Mouse (Mus musculus) yolk sac, embryonic 10.5 days (tissue): ENCODE results near the gene Mapkapk5.
"Not testable (repeated sequence)": the region's sequence is repeated elsewhere in the genome, so short reads cannot be mapped to it uniquely, and the experiment has no call there.

Experiments
- DNase-seq: peaks from one replicate; pipeline ENCODE4 v3.0.0-alpha.2; 2017; ENCODE audit warnings: low spot score

Gene Mapkapk5

GRCm38 (mm10) chr5:121564468-121564895 lies 18.8 kb upstream of the Mapkapk5 start:
- DNase-seq = peak; percentile 83

- no peak for DNase-seq
Measured at GRCm38 (mm10) chr5:121562436-121562835, 16.7 kb upstream of the Mapkapk5 start.

- DNase-seq = no peak
Measured at GRCm38 (mm10) chr5:121549196-121549595, 3.5 kb upstream of the Mapkapk5 start.

DNA sequence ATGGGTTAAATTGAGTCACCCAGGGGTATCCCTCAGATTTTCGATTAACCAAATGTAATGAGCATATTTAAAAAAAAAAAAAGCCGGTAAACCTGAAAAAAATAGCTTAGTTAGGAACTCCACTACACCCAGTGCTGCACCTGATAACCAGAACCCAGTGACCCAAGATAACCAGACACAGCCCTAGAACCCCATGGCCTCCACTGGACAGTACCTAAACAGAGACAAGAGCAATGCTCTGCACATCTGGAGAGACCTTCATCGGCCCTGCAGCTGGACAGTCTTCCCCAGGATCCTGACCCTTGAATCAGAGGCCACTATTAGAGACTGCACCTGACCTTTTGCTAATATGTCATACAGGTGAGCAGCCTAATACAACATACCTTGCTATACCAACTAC lies 1.4 kb upstream of the Mapkapk5 start:
- DNase-seq = no peak

GRCm38 (mm10) chr5:121546530-121546895 lies 808 bp upstream of the Mapkapk5 start:
- DNase-seq = peak; percentile 37

DNA sequence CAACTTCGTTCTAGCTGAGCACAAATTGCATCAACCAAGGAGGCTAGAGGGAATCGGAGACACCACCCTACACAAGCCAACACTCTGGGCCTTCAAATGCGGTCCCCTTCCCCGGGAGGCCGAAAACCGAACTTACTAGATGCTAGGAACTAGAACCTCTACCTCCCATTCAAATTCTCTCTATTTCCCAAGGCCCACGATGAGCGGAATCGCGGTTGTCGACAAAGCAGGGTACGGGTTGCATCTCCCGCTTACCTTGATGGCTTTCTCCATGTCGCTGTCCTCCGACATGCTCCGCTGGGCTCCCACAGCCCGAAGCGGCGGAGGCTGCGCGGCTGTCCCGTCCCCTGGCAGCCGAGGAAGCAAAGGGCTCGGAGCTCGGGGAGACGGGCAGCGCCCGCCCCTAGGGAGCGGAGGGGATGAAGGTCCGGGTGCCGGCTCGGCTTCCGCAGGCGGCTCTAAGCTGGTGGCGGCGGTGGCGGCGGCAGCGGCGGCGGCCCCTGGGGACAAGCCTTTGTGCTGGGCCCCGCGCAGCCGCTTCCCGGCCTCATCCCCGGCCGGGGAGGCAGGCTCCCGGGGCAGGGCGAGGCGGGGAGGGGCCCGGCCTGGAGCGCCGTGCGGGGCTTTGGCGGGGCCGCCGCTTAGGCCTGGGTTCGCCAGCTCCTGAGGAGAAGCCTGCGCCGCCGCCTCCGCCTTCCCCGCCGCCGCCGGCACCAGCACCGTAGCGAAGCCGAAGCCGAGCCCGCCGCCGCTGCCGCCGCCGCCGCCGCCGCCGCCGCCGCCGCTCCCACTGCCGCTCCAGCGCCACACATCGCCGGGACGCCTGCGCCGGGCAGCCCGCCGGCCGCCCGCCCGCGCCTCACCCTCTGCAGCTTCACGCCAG lies 554 bp downstream of the Mapkapk5 start, which contains the start of the genes Adam1a and Gm42878:
Gene Adam1a, minus strand, starts transcription at position 573 of the 883 bp plus-strand sequence.
Gene Gm42878, minus strand, starts transcription at position 573 of the 883 bp plus-strand sequence.
- DNase-seq = peak; percentile 22

- DNase-seq = no peak
Measured at GRCm38 (mm10) chr5:121543370-121543769, 2.3 kb downstream of the Mapkapk5 start.

GRCm38 (mm10) chr5:121541235-121541634 lies 4.5 kb downstream of the Mapkapk5 start:
- no peak for DNase-seq

- DNase-seq = no peak
Measured at GRCm38 (mm10) chr5:121540066-121540465, 5.6 kb downstream of the Mapkapk5 start.

DNA sequence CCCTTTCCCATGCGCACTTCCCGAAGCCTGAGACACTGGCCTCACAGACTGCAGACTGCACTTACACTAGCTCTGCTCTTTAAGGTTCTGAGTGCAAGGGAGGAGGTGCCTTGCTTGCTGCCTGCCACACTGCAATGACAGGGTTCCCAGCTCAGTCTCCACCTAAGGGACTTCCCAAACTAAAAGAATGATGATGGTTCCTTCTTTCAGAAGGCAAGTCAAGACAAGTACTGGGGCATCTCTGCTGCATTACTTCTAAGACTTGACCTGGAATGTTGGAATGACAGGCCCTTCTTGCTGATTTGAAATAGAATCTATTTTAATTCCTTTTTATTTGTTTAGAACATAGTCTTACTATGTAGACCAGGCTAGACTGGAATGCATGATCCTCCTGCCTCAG lies 8.1 kb downstream of the Mapkapk5 start:
- DNase-seq = no peak

- no peak for DNase-seq
Measured at GRCm38 (mm10) chr5:121536921-121537555, 8.7 kb downstream of the Mapkapk5 start.

GRCm38 (mm10) chr5:121535116-121535515 lies 10.6 kb downstream of the Mapkapk5 start:
- no peak for DNase-seq

- no peak for DNase-seq
Measured at GRCm38 (mm10) chr5:121534521-121534920, 11.2 kb downstream of the Mapkapk5 start.

DNA sequence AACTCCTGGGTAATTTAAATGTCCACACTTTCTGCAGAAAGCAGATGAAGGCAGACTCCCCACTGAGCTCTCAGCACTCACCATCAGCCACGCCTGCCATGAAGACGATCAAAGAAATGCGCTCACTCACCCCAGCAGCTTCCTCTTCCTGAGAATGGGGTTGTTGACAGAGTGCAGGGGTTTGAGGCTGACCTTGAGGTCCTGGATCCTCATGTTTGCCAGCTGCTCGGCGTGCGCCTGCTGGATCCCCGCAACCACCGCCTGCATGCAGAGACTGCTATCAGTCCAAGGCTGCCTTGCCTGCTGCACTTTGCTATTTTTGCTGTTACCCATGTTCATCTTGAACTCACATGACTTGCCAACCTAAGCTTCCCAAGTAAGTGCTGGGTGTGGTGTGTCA lies 18.7 kb downstream of the Mapkapk5 start:
- DNase-seq = no peak

DNA sequence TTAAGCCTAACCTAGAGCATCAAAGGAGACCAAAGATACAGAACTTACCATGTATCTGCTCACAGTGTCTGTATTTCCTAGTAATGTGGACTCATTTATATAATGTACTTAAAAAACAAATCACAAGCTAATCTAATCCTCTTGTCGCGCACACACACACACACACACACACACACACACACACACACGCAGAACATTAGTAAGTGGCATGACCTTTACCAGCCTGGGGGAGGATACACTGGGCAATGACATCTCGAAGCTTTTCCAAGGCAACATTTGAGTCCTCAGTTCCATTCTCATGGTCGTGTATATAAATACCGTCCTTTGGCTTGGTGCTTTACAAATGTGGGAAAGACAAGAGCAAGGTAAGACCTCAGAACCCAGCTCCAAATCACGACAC lies 19.2 kb downstream of the Mapkapk5 start:
- DNase-seq = no peak

GRCm38 (mm10) chr5:121525774-121526450 lies 19.8 kb downstream of the Mapkapk5 start:
- DNase-seq = no peak

- not testable (repeated sequence) for DNase-seq
Measured at GRCm38 (mm10) chr5:121519758-121520157, 25.9 kb downstream of the Mapkapk5 start.

GRCm38 (mm10) chr5:121518983-121519382 lies 26.7 kb downstream of the Mapkapk5 start:
- DNase-seq = no peak

DNA sequence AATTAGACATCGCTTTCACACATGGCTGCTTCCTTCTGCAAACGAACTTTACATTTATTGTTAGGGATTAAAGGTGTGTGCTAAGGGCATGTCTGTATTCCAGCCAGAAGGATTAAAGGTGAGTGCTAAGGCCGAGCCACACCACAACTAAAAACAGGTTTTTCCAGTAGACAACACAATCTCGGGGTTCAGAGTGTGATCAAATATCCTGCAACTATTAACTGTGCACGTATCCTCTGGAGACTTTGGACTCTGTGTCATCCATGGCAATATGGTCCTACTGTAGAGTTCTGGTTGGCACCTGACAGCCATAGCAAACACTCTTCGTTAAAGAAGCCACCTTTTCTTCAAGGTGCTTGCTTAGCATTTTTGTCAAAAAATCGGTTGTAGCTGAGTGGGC lies 35.7 kb downstream of the Mapkapk5 start:
- no peak for DNase-seq

DNA sequence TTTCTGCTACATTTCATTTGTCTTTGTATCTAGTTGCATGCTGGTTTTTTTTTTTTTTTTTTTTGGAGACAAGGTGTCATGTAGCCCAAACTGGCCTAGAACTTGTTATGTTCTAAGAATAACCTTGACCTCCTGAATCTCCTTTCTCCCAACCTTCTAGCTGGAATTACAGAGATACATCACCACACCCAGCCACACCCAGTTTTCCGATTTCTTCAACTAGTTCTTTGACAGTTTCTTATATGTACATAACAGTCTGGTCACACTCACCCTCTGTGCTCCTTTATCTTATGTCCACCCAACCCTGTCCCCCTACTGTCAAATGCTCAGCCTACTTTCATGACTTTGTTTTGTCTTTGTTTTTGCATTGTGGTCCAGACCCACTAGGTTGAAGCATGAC lies 38.9 kb downstream of the Mapkapk5 start:
- DNase-seq = no peak

GRCm38 (mm10) chr5:121503231-121503630 lies 42.5 kb downstream of the Mapkapk5 start, which contains the start of gene Adam1b:
Adam1b (minus strand) TSS chr5:121503435.
- no peak for DNase-seq

DNA sequence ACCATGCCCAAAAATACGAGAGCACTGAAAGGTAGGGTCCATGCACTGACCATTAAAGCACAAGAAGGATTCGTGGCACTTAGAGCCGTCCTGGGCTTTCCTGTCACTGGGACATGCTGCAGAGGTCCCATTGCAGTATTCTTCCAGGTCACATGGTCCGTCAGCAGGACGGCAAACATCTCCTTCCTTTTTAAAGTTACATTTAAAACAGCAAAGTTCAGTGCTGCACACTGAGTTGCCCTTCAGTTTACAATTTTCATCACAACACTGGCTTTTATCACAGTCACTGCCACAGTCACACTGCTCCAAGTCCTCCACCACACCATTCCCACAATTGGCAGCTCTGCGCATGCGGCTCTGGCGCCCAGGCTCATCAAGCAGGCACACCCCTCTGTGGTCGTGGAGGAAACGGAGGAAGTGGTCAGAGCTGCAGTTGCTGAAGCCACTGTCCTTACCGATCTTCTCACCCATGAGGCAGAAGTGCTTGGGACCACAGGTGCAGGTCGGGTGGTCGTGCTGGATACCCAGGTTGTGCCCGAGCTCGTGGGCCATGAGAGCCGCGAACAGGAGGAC lies 44.2 kb downstream of the Mapkapk5 start:
- DNase-seq = not testable (repeated sequence)
